ENCODE assay signal across 20 mouse cellular contexts in the genomic region with DNA sequence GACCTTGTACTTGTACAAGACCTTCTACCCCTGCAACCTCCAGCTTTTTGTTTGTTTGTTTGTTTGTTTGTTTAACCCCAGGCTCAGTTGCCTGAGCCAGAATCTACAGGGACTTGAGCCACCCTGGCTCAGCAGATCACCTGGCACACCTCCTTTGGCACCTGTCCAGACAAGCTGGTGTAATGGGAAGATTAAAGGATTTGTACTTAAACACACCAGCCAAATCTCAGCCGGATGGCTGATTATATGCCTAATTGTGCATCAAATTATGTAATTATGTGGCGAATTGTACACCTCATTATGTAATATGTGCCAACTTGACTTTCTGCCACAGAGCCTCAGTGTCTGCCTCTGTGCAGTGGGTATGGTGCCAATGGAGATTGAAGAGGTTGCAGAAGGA.
DNase-seq lines count a peak whose midpoint lies in the region; ATAC-seq lines count a peak whose summit lies in the region.
"Had no signal": no experiment of that assay in that cellular context is flagged by ENCODE, and none has a peak within 500 bp of the region (broad histone marks: within the 10 kb centered on the region; RNA-seq: fewer than 3 reads in every experiment).

No protein-coding gene starts in this region.

- H3K27me3 ChIP-seq in hindbrain, embryonic 14.5 days (ENCODE audit: control insufficient read depth, insufficient read depth, low read length), result no peaks in the 10 kb centered on the region
- H3K27me3 ChIP-seq in hindbrain, embryonic 10.5 days (ENCODE audit: insufficient read depth, poor library complexity, severe bottlenecking), result no peaks in the 10 kb centered on the region
- no peaks in the 10 kb centered on the region for H3K27me3 ChIP-seq in midbrain, embryonic 14.5 days (ENCODE audit: control insufficient read depth, insufficient read depth, low read length)
- H3K27me3 ChIP-seq in midbrain, embryonic 16.5 days (ENCODE audit: control insufficient read depth, insufficient read depth, low read depth, low read length), result no peaks in the 10 kb centered on the region
- H3K27me3 ChIP-seq: embryonic facial prominence, embryonic 15.5 days; limb, embryonic 12.5 days; liver, embryonic 13.5 days; megakaryocyte, embryonic 14.5 days; midbrain, embryonic 15.5 days had no signal

- H3K9ac ChIP-seq in hindbrain, embryonic 14.5 days, result no peak overlapping the region
- H3K9ac ChIP-seq in midbrain, embryonic 14.5 days (replicated peaks; ENCODE audit: low read length), result no peak overlapping the region
- no peak overlapping the region for H3K9ac ChIP-seq in midbrain, embryonic 16.5 days (ENCODE audit: low read depth, low read length)
- H3K9ac ChIP-seq: embryonic facial prominence, embryonic 15.5 days; limb, embryonic 12.5 days; liver, embryonic 13.5 days; midbrain, embryonic 15.5 days had no signal

- 0 out of 2 replicates have a peak, but pooled peaks cover 10% of the 10 kb centered on the region for H3K9me3 ChIP-seq in hindbrain, embryonic 14.5 days (ENCODE audit: control insufficient read depth, low read length)
- peaks cover 13% of the 10 kb centered on the region for H3K9me3 ChIP-seq in hindbrain, embryonic 10.5 days
- peaks cover 4% of the 10 kb centered on the region; the same call in 1 of the 2 replicates for H3K9me3 ChIP-seq in midbrain, embryonic 14.5 days (ENCODE audit: control insufficient read depth, low read length)
- no peaks in the 10 kb centered on the region; the same call in none of the 2 replicates for H3K9me3 ChIP-seq in midbrain, embryonic 16.5 days (replicated peaks; ENCODE audit: control insufficient read depth, low read length, poor library complexity, severe bottlenecking)
- H3K9me3 ChIP-seq: embryonic facial prominence, embryonic 15.5 days; midbrain, embryonic 15.5 days had no signal

- H3K4me2 ChIP-seq in hindbrain, embryonic 14.5 days (replicated peaks), result no peak overlapping the region
- H3K4me2 ChIP-seq in midbrain, embryonic 14.5 days (ENCODE audit: low read length), result no peak overlapping the region
- no peak overlapping the region for H3K4me2 ChIP-seq in midbrain, embryonic 16.5 days (ENCODE audit: low read length)
- H3K4me2 ChIP-seq: embryonic facial prominence, embryonic 15.5 days; heart, embryonic 11.5 days; limb, embryonic 12.5 days; liver, embryonic 13.5 days; midbrain, embryonic 15.5 days had no signal

- peak; percentile 12 for DNase-seq in cerebellum, adult 11-12 months
- no peak for DNase-seq in cerebellum, adult 11 months
- peak; percentile 38 for DNase-seq in hindbrain, embryonic 14.5 days (ENCODE audit: low spot score)
- DNase-seq in hindbrain, embryonic 10.5 days (ENCODE audit: low spot score), result no peak
- peak; percentile 25 for DNase-seq in midbrain, embryonic 14.5 days
- DNase-seq in cerebellum, postnatal 25 days, result peak; percentile 57 to 74
- no peak for DNase-seq in adrenal gland, postnatal 14 days
- DNase-seq: adrenal gland, adult 8-10 months; embryo, embryonic 11 days; kidney, adult 11 months; kidney, postnatal 14 days; liver, embryonic 13.5 days; lung, adult 2 months had no signal

- 51% methylated on average over 2 of the region's 2 CpGs for WGBS in hindbrain, embryonic 14.5 days
- 92% methylated on average over 2 of the region's 2 CpGs for WGBS in hindbrain, embryonic 10.5 days
- WGBS in midbrain, embryonic 14.5 days, result 71% methylated on average over 2 of the region's 2 CpGs
- WGBS in midbrain, embryonic 16.5 days, result 53% methylated on average over 2 of the region's 2 CpGs

- ATAC-seq in hindbrain, embryonic 14.5 days (ENCODE audit: low FRiP score), result no peak
- no peak for ATAC-seq in midbrain, embryonic 14.5 days (ENCODE audit: low FRiP score, low TSS enrichment)
- no peak for ATAC-seq in midbrain, embryonic 16.5 days
- ATAC-seq: activated CD4-positive, CD25-positive, alpha-beta regulatory T cell, adult 4 months; midbrain, embryonic 15.5 days had no signal

- H3K36me3 ChIP-seq in hindbrain, embryonic 14.5 days (replicated peaks; ENCODE audit: control insufficient read depth, insufficient read depth), result no peaks in the 10 kb centered on the region
- H3K36me3 ChIP-seq in hindbrain, embryonic 10.5 days, result no peaks in the 10 kb centered on the region
- no peaks in the 10 kb centered on the region for H3K36me3 ChIP-seq in midbrain, embryonic 14.5 days (ENCODE audit: control insufficient read depth, insufficient read depth, low read length)
- H3K36me3 ChIP-seq in midbrain, embryonic 16.5 days (ENCODE audit: control insufficient read depth, insufficient read depth, low read length), result no peaks in the 10 kb centered on the region
- H3K36me3 ChIP-seq: embryonic facial prominence, embryonic 15.5 days; limb, embryonic 12.5 days; liver, embryonic 13.5 days; midbrain, embryonic 15.5 days had no signal

- no peak overlapping the region for H3K4me3 ChIP-seq in hindbrain, embryonic 14.5 days (replicated peaks; ENCODE audit: low read length)
- no peak overlapping the region for H3K4me3 ChIP-seq in hindbrain, embryonic 10.5 days
- no peak overlapping the region for H3K4me3 ChIP-seq in midbrain, embryonic 14.5 days (replicated peaks; ENCODE audit: low read depth, low read length)
- no peak overlapping the region for H3K4me3 ChIP-seq in midbrain, embryonic 16.5 days (ENCODE audit: low read depth, low read length)
- H3K4me3 ChIP-seq: embryonic facial prominence, embryonic 15.5 days; limb, embryonic 12.5 days; liver, embryonic 13.5 days; megakaryocyte, embryonic 14.5 days; midbrain, embryonic 15.5 days had no signal

- no peak overlapping the region for H3K27ac ChIP-seq in hindbrain, embryonic 14.5 days
- no peak overlapping the region for H3K27ac ChIP-seq in hindbrain, embryonic 10.5 days
- H3K27ac ChIP-seq in midbrain, embryonic 14.5 days (replicated peaks; ENCODE audit: low read depth, low read length), result no peak overlapping the region
- no peak overlapping the region for H3K27ac ChIP-seq in midbrain, embryonic 16.5 days (ENCODE audit: low read length)
- H3K27ac ChIP-seq: embryonic facial prominence, embryonic 15.5 days; limb, embryonic 12.5 days; liver, embryonic 13.5 days; midbrain, embryonic 15.5 days had no signal

- no peaks in the 10 kb centered on the region for H3K4me1 ChIP-seq in hindbrain, embryonic 14.5 days (replicated peaks; ENCODE audit: control insufficient read depth, insufficient read depth, low read length)
- H3K4me1 ChIP-seq in hindbrain, embryonic 10.5 days (replicated peaks), result no peaks in the 10 kb centered on the region
- H3K4me1 ChIP-seq in midbrain, embryonic 14.5 days (ENCODE audit: control insufficient read depth, insufficient read depth, low read length), result no peaks in the 10 kb centered on the region
- peaks cover 4% of the 10 kb centered on the region; the same call in 1 of the 2 replicates for H3K4me1 ChIP-seq in midbrain, embryonic 16.5 days (ENCODE audit: control insufficient read depth, insufficient read depth, low read length)
- H3K4me1 ChIP-seq: embryonic facial prominence, embryonic 15.5 days; limb, embryonic 12.5 days; liver, embryonic 13.5 days; megakaryocyte, embryonic 14.5 days; midbrain, embryonic 15.5 days had no signal

Comparison
In these comparisons a context has a peak if more than half of its experiments do, and no peak if none do; other contexts are left out.
1. DNase-seq: peak in cerebellum, adult 11-12 months (single experiment), hindbrain, embryonic 14.5 days (single experiment), midbrain, embryonic 14.5 days (single experiment) and cerebellum, postnatal 25 days (2 of 2); none in cerebellum, adult 11 months (single experiment), hindbrain, embryonic 10.5 days (single experiment) and adrenal gland, postnatal 14 days (single experiment).